Mouse (Mus musculus) heart, adult 9 months (tissue): ENCODE data around the gene Ppef2.

Experiments
- DNase-seq, 2 experiments: peaks; one replicate each; pipeline ENCODE4 v3.0.0; 2022; ENCODE audit warnings: low spot score in 2 of 2

Ppef2 gene

GRCm38 (mm10) chr5:92239333-92240232 is 16.5 kb downstream of the Ppef2 start:
- DNase-seq, result peak in 1 of 2 experiments; percentile 51

GRCm38 (mm10) chr5:92234939-92235557 is 21.0 kb downstream of the Ppef2 start:
- no peak for DNase-seq

- no peak for DNase-seq
Observed at GRCm38 (mm10) chr5:92233366-92233765, 22.7 kb downstream of the Ppef2 start.

- DNase-seq, result no peak
Observed at GRCm38 (mm10) chr5:92231836-92232235, 24.2 kb downstream of the Ppef2 start.

GRCm38 (mm10) chr5:92230306-92230705 is 25.8 kb downstream of the Ppef2 start:
- DNase-seq, result no peak

GRCm38 (mm10) chr5:92229514-92229913 is 26.6 kb downstream of the Ppef2 start:
- DNase-seq, result no peak

GRCm38 (mm10) chr5:92228776-92229175 is 27.3 kb downstream of the Ppef2 start:
- no peak for DNase-seq

GRCm38 (mm10) chr5:92227782-92228181 is 28.3 kb downstream of the Ppef2 start:
- DNase-seq, result no peak

- no peak for DNase-seq
Observed at GRCm38 (mm10) chr5:92220287-92220902, 35.7 kb downstream of the Ppef2 start.

- no peak for DNase-seq
Observed at GRCm38 (mm10) chr5:92219826-92220225, 36.3 kb downstream of the Ppef2 start.

GRCm38 (mm10) chr5:92218915-92219793 is 36.9 kb downstream of the Ppef2 start:
- no peak for DNase-seq

GRCm38 (mm10) chr5:92215308-92215707 is 40.8 kb downstream of the Ppef2 start, which contains the start of gene U90926:
TSS of gene U90926 (minus strand) at chr5:92215408.
- DNase-seq, result no peak

- DNase-seq, result no peak
Observed at GRCm38 (mm10) chr5:92212231-92212630, 43.8 kb downstream of the Ppef2 start.

- DNase-seq, result no peak
Observed at GRCm38 (mm10) chr5:92210205-92210604, 45.9 kb downstream of the Ppef2 start.

- DNase-seq, result no peak
Observed at GRCm38 (mm10) chr5:92206121-92206520, 50.0 kb downstream of the Ppef2 start.

GRCm38 (mm10) chr5:92205706-92206105 is 50.4 kb downstream of the Ppef2 start:
- peak; percentile 16 to 21 for DNase-seq

- DNase-seq, result no peak
Observed at GRCm38 (mm10) chr5:92205184-92205583, 50.9 kb downstream of the Ppef2 start.

GRCm38 (mm10) chr5:92204162-92205036 is 51.7 kb downstream of the Ppef2 start:
- DNase-seq, result no peak

GRCm38 (mm10) chr5:92198266-92198665 is 57.8 kb downstream of the Ppef2 start:
- DNase-seq, result no peak
